In genomic region chr16:91678147-91678911, GRCm38 (mm10) we compare ENCODE assay signal across 20 mouse cellular contexts. TPM values are rescaled to one million over a fixed set of nuclear protein-coding genes. Genes with fewer than 3 reads are reported as not detected.
DNase-seq lines count a peak whose midpoint lies in the region; ATAC-seq and TF ChIP-seq lines count a peak whose summit lies in the region.
"Had no signal": no experiment of that assay in that cellular context is flagged by ENCODE, and none has a peak within 500 bp of the region (broad histone marks: within the 10 kb centered on the region; RNA-seq: fewer than 3 reads in every experiment).

No protein-coding gene starts in this region.

- WGBS in intestine, embryonic 15.5 days = 76% methylated on average over 5 of the region's 5 CpGs
- 69% methylated on average over 5 of the region's 5 CpGs for WGBS in liver, postnatal 0 days (ENCODE audit: insufficient replicate concordance)

- H3K4me3 ChIP-seq in intestine, embryonic 15.5 days (replicated peaks) = no peak overlapping the region
- no peak overlapping the region for H3K4me3 ChIP-seq in liver, postnatal 0 days (ENCODE audit: low read depth, low read length)
- H3K4me3 ChIP-seq: heart, embryonic 13.5 days; hindbrain, embryonic 15.5 days; limb, embryonic 12.5 days; midbrain, embryonic 10.5 days; stomach, embryonic 15.5 days had no signal

- H3K36me3 ChIP-seq in intestine, embryonic 15.5 days = peaks cover 23% of the 10 kb centered on the region
- H3K36me3 ChIP-seq in liver, postnatal 0 days (replicated peaks; ENCODE audit: insufficient read depth, low read length) = peaks cover 85% of the 10 kb centered on the region

- no peak overlapping the region for H3K4me2 ChIP-seq in intestine, embryonic 15.5 days (replicated peaks)
- H3K4me2 ChIP-seq in liver, postnatal 0 days (ENCODE audit: low read depth, low read length) = no peak overlapping the region
- H3K4me2 ChIP-seq: heart, embryonic 13.5 days; hindbrain, embryonic 15.5 days; limb, embryonic 12.5 days; stomach, embryonic 15.5 days had no signal

- H3K9ac ChIP-seq in intestine, embryonic 15.5 days = no peak overlapping the region
- no peak overlapping the region for H3K9ac ChIP-seq in liver, postnatal 0 days (replicated peaks)
- H3K9ac ChIP-seq: heart, embryonic 13.5 days; hindbrain, embryonic 15.5 days; limb, embryonic 12.5 days; stomach, embryonic 15.5 days had no signal

- H3K27ac ChIP-seq in intestine, embryonic 15.5 days = no peak overlapping the region
- H3K27ac ChIP-seq in liver, postnatal 0 days (ENCODE audit: low read depth) = peak overlapping the region; percentile 51; the same call in 1 of the 2 replicates
- H3K27ac ChIP-seq: heart, embryonic 13.5 days; hindbrain, embryonic 15.5 days; limb, embryonic 12.5 days; midbrain, embryonic 10.5 days; stomach, embryonic 15.5 days had no signal

- peak; percentile 91 for ATAC-seq in intestine, embryonic 15.5 days
- peak; percentile 100 for ATAC-seq in liver, postnatal 0 days

- H3K9me3 ChIP-seq in intestine, embryonic 15.5 days = no peaks in the 10 kb centered on the region
- H3K9me3 ChIP-seq in liver, postnatal 0 days (ENCODE audit: low read length) = no peaks in the 10 kb centered on the region
- H3K9me3 ChIP-seq: heart, embryonic 13.5 days; hindbrain, embryonic 15.5 days; limb, embryonic 12.5 days; midbrain, embryonic 10.5 days; stomach, embryonic 15.5 days had no signal

- DNase-seq in embryo, embryonic 10 days (ENCODE audit: low spot score) = peak; percentile 3
- DNase-seq in embryo, embryonic 9.5 days (ENCODE audit: extremely low spot score) = no peak
- DNase-seq in 416B (ENCODE audit: low read depth) (peak; percentile 77), adipocyte (ENCODE audit: low spot score) (no peak)
- no peak for DNase-seq in liver, postnatal 0 days
- DNase-seq in gastrocnemius, postnatal 10 days = no peak
- no peak for DNase-seq in right cerebral cortex, postnatal 10 days (ENCODE audit: low spot score in 2 of 2)
- DNase-seq: adrenal gland, postnatal 36 days; cerebellum, adult 11-12 months; cerebellum, postnatal 25 days; heart, adult 18-20 months; heart, postnatal 36 days; kidney, adult 2 months; kidney, postnatal 14 days had no signal

- TF ChIP-seq CTCF in liver, postnatal 0 days (IDR thresholded peaks at IDR 0.05; ENCODE audit: low read depth) = no peak

- H3K4me1 ChIP-seq in intestine, embryonic 15.5 days (replicated peaks) = no peaks in the 10 kb centered on the region
- H3K4me1 ChIP-seq in liver, postnatal 0 days (ENCODE audit: insufficient read depth) = 0 out of 2 replicates have a peak, but pooled peaks cover 2% of the 10 kb centered on the region
- H3K4me1 ChIP-seq: heart, embryonic 13.5 days; hindbrain, embryonic 15.5 days; limb, embryonic 12.5 days; midbrain, embryonic 10.5 days; stomach, embryonic 15.5 days had no signal

- H3K27me3 ChIP-seq in intestine, embryonic 15.5 days (replicated peaks) = no peaks in the 10 kb centered on the region
- no peaks in the 10 kb centered on the region for H3K27me3 ChIP-seq in liver, postnatal 0 days (ENCODE audit: insufficient read depth, low read length)
- H3K27me3 ChIP-seq: heart, embryonic 13.5 days; hindbrain, embryonic 15.5 days; limb, embryonic 12.5 days; stomach, embryonic 15.5 days had no signal

- TF ChIP-seq EP300 in liver, postnatal 0 days (IDR thresholded peaks at IDR 0.05; ENCODE audit: low read depth) = peak; percentile 54; the same call in 1 of the 2 replicates

RNA-seq across cellular contexts. Expression of gene Donson, which starts 10.2 kb away (rescaled TPM):
- polyA plus RNA-seq in intestine, embryonic 15.5 days (2015; fragmentation: Nextera tagmentation; extraction: Ambion mirVana) = 16.3 and 17.6 TPM in 2 replicates
- polyA plus RNA-seq in liver, postnatal 0 days (2015; fragmentation: Nextera tagmentation; extraction: Ambion mirVana) = 12.4 and 14.2 TPM in 2 replicates
- 1 to 10 TPM; 2.4 to 3.8 TPM for total RNA-seq in gastrocnemius, postnatal 10 days (2021)

RNA-seq across cellular contexts. Expression of gene Son, which starts 31.0 kb away (rescaled TPM):
- 100 and 101 TPM in 2 replicates for polyA plus RNA-seq in intestine, embryonic 15.5 days (2015; fragmentation: Nextera tagmentation; extraction: Ambion mirVana)
- 44.2 and 45.4 TPM in 2 replicates for polyA plus RNA-seq in liver, postnatal 0 days (2015; fragmentation: Nextera tagmentation; extraction: Ambion mirVana)
- 100 to 1,000 TPM; 113 to 153 TPM for total RNA-seq in gastrocnemius, postnatal 10 days (2021)

RNA-seq across cellular contexts. Expression of gene Gart, which starts 31.6 kb away (rescaled TPM):
- 107 and 110 TPM in 2 replicates for polyA plus RNA-seq in intestine, embryonic 15.5 days (2015; fragmentation: Nextera tagmentation; extraction: Ambion mirVana)
- polyA plus RNA-seq in liver, postnatal 0 days (2015; fragmentation: Nextera tagmentation; extraction: Ambion mirVana) = 30.3 and 33.4 TPM in 2 replicates
- 10 to 100 TPM; 54.5 to 58.5 TPM for total RNA-seq in gastrocnemius, postnatal 10 days (2021)

RNA-seq across cellular contexts. Expression of gene Cryzl1, which starts 50.4 kb away (rescaled TPM):
- polyA plus RNA-seq in intestine, embryonic 15.5 days (2015; fragmentation: Nextera tagmentation; extraction: Ambion mirVana) = 64.1 and 68.7 TPM in 2 replicates
- 27.3 and 27.4 TPM in 2 replicates for polyA plus RNA-seq in liver, postnatal 0 days (2015; fragmentation: Nextera tagmentation; extraction: Ambion mirVana)
- total RNA-seq in gastrocnemius, postnatal 10 days (2021) = 10 to 100 TPM; 15.1 to 19.4 TPM

RNA-seq across cellular contexts. Expression of gene Itsn1, which starts 50.8 kb away (rescaled TPM):
- polyA plus RNA-seq in intestine, embryonic 15.5 days (2015; fragmentation: Nextera tagmentation; extraction: Ambion mirVana) = 16.2 and 16.4 TPM in 2 replicates
- 17.5 and 19.7 TPM in 2 replicates for polyA plus RNA-seq in liver, postnatal 0 days (2015; fragmentation: Nextera tagmentation; extraction: Ambion mirVana)
- 10 to 100 TPM; 60.2 to 81.2 TPM for total RNA-seq in gastrocnemius, postnatal 10 days (2021)

Comparison
In these comparisons a context has a peak if more than half of its experiments do, and no peak if none do; other contexts are left out.
1. DNase-seq: peak in embryo, embryonic 10 days (single experiment) and 416B (single experiment); none in embryo, embryonic 9.5 days (single experiment), liver, postnatal 0 days (single experiment), gastrocnemius, postnatal 10 days (single experiment), right cerebral cortex, postnatal 10 days (0 of 2) and adipocyte (single experiment).